Mouse (Mus musculus) telencephalon, adult 2 months (tissue): ENCODE results near the gene Cops6.

Experiments
- DNase-seq: peaks from one replicate; pipeline ENCODE4 v3.0.0-alpha.2; 2011; ENCODE audit warnings: low read depth, low spot score

Gene Cops6

GRCm38 (mm10) chr5:138187661-138188306 lies 26.9 kb downstream of the Cops6 start:
- peak; percentile 94 for DNase-seq

- peak; percentile 92 for DNase-seq
Measured at GRCm38 (mm10) chr5:138193771-138194727, 33.2 kb downstream of the Cops6 start, which contains the start of gene Mblac1. TSS of gene Mblac1 (plus strand) at chr5:138194314.

GRCm38 (mm10) chr5:138194755-138195345 lies 34.0 kb downstream of the Cops6 start:
- DNase-seq = no peak

- DNase-seq = no peak
Measured at GRCm38 (mm10) chr5:138195463-138195862, 34.6 kb downstream of the Cops6 start.

- no peak for DNase-seq
Measured at GRCm38 (mm10) chr5:138199576-138199975, 38.7 kb downstream of the Cops6 start.

GRCm38 (mm10) chr5:138202086-138202485 lies 41.2 kb downstream of the Cops6 start:
- no peak for DNase-seq

GRCm38 (mm10) chr5:138207253-138207652 lies 46.4 kb downstream of the Cops6 start:
- no peak for DNase-seq

GRCm38 (mm10) chr5:138207873-138208272 lies 47.0 kb downstream of the Cops6 start:
- DNase-seq = no peak
